Mouse (Mus musculus) A20 (cell line): ENCODE measurements around the gene 4930578C19Rik.

Experiments
- DNase-seq: peaks from one replicate; pipeline ENCODE4 v3.0.0-alpha.2; 2011; ENCODE audit warnings: low read depth, low spot score

The 4930578C19Rik gene

GRCm38 (mm10) chrX:18461198-18461601, at the start of gene 4930578C19Rik:
Gene 4930578C19Rik (minus strand): TSS chrX:18461397.
- no peak for DNase-seq

DNA sequence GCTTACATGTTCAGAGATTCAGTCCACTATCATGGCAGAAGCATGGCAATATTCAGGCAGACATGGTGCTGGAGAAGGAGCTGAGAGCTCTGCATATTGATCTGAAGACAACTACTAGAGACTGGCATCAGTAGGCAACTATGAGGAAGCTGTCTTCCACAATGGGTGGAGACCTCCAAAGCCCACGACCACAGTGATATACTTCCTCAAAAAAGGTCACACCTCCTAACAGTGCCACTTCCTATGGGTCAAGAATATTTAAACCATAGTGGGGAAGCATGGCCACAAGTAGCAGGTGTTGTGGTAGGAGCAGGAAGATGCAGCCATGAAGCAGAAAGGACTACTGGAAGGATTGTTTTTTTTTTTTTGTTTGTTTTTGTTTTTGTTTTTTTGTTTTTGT, 6.5 kb upstream of the 4930578C19Rik start:
- DNase-seq, result peak; percentile 1

DNA sequence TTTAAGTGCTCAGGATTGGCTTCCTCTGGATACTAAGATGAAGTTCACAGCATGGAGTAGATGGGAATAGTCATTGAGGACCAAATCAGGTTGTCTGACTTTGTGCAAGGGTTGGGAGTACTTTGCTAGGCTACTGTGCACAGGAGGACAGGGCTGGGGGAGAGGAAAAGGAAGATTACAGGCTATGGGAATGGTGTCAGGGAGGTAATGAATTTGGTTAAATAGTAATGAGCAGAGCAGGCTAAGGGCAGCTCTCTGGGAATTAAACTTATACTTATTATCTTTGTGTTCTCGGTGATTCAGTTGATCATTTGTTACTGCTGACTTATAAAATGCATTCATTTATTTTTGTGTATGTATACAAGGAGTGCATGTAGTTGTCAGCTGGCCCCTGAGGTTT, 1.7 kb upstream of the 4930578C19Rik start:
- no peak for DNase-seq

GRCm38 (mm10) chrX:18451559-18451958, 9.6 kb downstream of the 4930578C19Rik start:
- no peak for DNase-seq

GRCm38 (mm10) chrX:18442066-18442465, 19.1 kb downstream of the 4930578C19Rik start:
- peak; percentile 58 for DNase-seq

DNA sequence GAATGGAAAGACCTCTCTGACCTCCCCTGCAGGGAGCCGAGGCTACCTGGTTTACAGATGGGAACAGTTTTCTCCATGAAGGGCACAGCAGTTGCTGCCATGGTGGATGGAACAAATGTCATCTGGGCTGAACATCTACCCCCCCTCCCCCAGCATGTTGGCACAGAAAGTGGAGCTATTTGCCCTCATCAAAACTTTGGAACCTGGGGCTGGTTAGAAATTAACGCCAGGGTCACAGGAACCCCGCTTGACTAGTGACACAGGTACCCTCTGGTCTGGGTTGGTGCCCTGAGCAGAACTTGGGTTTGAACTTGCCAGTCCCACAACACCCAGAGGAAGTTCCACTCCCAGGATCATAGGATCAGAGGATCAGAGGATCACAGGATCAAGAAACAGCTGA, 35.7 kb downstream of the 4930578C19Rik start:
- DNase-seq, result no peak

DNA sequence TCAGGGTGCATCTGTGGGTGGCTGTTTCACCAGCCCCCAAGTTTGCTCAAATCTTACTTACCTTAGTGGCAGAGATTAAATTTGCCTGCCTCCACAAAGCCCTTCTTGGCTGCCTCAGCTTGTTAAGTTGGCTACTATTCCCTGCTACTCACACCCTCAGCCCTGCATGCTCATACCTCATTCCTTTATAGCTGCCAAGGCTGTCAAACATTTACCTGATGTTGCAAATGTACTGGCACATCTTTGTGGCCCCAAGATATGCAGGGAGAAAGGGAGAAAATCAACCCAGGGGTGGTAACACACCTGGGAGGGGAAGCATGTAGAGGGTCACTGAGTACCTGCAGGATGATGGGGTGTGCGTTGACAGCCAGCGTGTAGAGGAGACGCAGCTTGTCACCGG, 38.0 kb downstream of the 4930578C19Rik start:
- DNase-seq, result no peak

DNA sequence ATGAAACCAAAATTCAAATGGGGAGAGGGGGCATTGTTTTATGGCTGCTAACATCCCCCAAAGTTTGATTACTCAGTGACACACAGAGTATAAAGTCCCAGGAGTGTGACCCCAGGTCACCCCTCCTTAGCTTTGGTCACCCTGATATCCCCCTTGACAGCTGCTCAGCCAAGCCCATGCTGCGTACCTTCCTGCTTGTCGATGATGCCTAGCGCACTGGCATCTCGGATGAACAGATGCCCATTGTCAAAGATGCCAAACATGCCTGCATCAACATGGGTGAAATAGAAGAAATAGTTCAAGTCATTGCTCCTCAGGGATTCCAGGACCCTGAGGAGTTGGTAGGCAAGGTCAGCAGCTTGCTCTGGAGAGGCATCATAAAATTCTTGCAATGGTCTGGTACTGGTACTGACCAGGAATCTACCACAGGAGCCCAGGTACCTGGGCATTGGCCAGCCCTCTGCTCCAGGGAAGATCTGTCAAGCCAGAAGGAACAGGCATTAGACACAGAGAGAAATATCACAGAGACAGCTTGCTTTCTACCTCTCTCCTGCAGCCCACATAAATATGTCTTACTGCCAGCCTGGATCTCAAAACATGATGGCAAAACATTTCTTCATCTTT, 40.9 kb downstream of the 4930578C19Rik start:
- DNase-seq, result no peak

GRCm38 (mm10) chrX:18418977-18419376, 42.2 kb downstream of the 4930578C19Rik start:
- no peak for DNase-seq

- no peak for DNase-seq
Observed at GRCm38 (mm10) chrX:18414560-18414959, 46.6 kb downstream of the 4930578C19Rik start.

DNA sequence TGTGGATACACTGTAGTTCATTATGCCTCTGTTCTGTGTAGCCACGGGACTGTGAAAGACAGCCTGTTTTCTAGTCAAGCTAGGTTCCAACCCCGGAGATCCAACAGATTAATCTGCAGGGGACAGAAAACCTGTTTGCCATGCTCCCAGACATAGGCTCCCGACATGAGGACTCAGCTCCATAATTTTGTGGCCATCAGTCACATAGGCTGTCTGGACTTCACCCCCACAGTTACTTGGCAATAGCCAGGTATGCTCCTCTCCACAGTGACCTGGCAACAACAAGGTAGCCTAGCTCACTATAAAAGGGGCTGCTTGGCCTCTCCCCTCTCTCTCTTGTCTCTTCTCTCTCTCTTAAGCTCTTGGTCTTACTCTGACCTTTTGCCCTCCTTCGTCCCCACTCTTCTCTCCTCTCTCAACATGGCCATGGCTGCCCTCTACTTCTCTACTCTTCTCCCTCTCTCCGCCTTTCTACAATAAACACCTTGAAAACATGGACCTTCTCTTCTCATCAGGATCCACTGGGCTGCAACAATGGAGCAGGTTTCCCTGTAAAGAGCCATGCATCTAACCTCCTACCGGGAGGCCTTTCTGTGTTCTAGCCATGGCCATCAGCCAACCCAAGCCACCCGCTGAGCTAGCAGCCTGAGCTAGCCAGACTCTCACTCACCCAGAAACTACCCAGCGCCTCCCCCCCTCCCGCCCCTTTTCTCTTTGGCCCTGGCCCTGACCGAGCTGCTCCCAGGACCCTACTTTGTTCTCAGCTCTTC, 49.9 kb downstream of the 4930578C19Rik start:
- DNase-seq, result no peak

DNA sequence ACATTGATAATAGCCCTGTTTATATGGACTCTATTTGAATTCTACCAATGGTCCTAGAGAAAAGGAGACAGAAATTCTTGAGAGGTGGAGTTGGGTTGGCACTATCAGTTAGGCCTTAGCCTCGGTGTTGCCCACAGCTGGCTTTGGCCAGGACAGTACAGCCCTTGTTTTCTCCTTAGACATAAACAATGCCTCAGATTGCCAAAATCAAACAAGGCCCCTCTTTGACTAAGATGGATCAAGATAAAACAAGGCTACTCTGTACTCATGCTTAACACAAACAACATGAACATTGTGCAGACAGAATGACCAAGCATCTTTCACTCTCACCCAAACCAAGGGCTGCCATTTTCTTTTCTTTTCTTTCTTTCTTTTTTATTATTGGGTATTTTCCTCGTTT, 51.6 kb downstream of the 4930578C19Rik start:
- DNase-seq, result no peak

- DNase-seq, result no peak
Observed at GRCm38 (mm10) chrX:18402296-18402695, 58.9 kb downstream of the 4930578C19Rik start.

DNA sequence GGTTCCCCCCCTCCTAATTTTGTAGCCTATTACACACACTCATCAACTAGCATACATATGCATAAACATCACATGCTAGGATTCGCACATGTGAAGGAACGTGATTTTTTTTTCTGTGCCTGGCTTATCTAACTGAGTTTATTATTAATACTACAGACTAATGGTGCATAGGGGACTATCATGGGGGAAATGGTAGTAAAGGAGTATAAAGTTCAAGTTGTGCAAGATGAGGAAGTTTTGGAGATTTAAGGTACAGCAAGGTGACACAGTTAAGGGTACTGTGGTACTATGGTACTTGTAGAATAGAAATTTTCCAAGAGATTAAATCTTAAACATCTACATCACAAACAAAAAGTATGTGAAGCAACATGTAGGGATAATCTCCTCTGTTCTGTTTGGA, 64.5 kb downstream of the 4930578C19Rik start:
- DNase-seq, result no peak

DNA sequence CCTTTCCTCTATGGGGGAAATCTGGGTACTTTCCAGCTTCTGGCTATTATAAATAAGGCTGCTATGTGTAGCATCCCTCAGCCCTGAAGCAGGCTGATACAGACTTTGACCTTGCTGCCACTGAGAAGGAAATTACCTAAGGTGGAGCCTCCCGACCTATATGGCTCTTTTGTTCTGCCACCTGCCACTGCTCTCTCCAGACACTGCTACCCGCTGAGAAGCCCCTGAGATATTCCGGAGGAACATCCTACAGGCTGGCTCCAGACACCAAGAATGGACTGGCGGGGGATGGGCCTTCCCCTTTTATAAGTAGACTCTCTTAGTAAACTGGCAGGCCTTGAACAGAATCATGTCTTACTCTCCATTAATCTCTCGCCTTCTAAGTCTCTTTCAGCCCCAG, 77.0 kb downstream of the 4930578C19Rik start:
- peak; percentile 5 for DNase-seq
